Mouse (Mus musculus): ENCODE measurements around the gene Gm43738. TPM values are rescaled to one million over a fixed set of nuclear protein-coding genes. Genes with fewer than 3 reads are reported as not detected.

Gene Gm43738
- polyA plus RNA-seq, 1 experiment from 2014 or later, result not detected

DNA sequence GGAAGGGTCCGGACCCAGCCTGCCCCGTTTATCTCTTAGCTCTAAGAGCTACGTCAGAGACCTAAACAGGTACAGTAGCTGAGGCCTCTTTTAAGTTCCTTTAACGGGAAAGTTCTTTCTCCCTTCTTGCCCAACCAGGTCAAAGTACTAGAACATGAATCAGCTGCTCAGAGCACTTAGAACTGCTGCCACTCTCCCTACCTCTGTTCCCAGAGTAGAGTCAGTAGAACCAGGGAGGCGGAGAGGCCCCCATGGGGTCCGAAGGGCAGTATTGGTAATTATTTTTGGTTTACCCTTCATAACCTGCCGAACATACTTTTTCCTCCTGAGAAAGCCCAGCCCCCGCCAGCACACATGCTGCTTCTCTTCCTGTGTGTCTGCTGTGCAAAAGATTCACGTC, 23.5 kb downstream of the Gm43738 start:
- WGBS, result 96% methylated on average over 9 of the region's 9 CpGs
- no peaks in the 10 kb centered on the region for H3K27me3 ChIP-seq (ENCODE audit: control insufficient read depth, insufficient read depth, low read length)
- H3K27ac ChIP-seq, result no peak overlapping the region
- no peaks in the 10 kb centered on the region for H3K9me3 ChIP-seq (ENCODE audit: control insufficient read depth, low read length)
- H3K4me2 ChIP-seq (replicated peaks), result no peak overlapping the region
- no peak overlapping the region for H3K4me3 ChIP-seq (replicated peaks; ENCODE audit: low read length)
- no peak overlapping the region for H3K9ac ChIP-seq
- DNase-seq (ENCODE audit: low spot score) (no peak), ATAC-seq (ENCODE audit: low FRiP score) (no peak)
- H3K36me3 ChIP-seq (replicated peaks; ENCODE audit: control insufficient read depth, insufficient read depth), result peaks cover 80% of the 10 kb centered on the region
- H3K4me1 ChIP-seq (replicated peaks; ENCODE audit: control insufficient read depth, insufficient read depth, low read length), result no peaks in the 10 kb centered on the region

GRCm38 (mm10) chr3:89067265-89067664, 33.6 kb downstream of the Gm43738 start:
- H3K27me3 ChIP-seq (ENCODE audit: control insufficient read depth, insufficient read depth, low read length), result no peaks in the 10 kb centered on the region
- no peak overlapping the region for H3K4me2 ChIP-seq (replicated peaks)
- H3K9ac ChIP-seq, result no peak overlapping the region
- H3K4me3 ChIP-seq (replicated peaks; ENCODE audit: low read length), result no peak overlapping the region
- ATAC-seq (ENCODE audit: low FRiP score) (no peak), DNase-seq (ENCODE audit: low spot score) (no peak)
- no peaks in the 10 kb centered on the region for H3K9me3 ChIP-seq (ENCODE audit: control insufficient read depth, low read length)
- H3K27ac ChIP-seq, result no peak overlapping the region
- peaks cover 97% of the 10 kb centered on the region for H3K36me3 ChIP-seq (replicated peaks; ENCODE audit: control insufficient read depth, insufficient read depth)
- H3K4me1 ChIP-seq (replicated peaks; ENCODE audit: control insufficient read depth, insufficient read depth, low read length), result no peaks in the 10 kb centered on the region

- no peak overlapping the region for H3K4me2 ChIP-seq (replicated peaks)
- H3K4me3 ChIP-seq (replicated peaks; ENCODE audit: low read length), result no peak overlapping the region
- H3K4me1 ChIP-seq (replicated peaks; ENCODE audit: control insufficient read depth, insufficient read depth, low read length), result no peaks in the 10 kb centered on the region
- no peaks in the 10 kb centered on the region for H3K9me3 ChIP-seq (ENCODE audit: control insufficient read depth, low read length)
- H3K27ac ChIP-seq, result no peak overlapping the region
- H3K27me3 ChIP-seq (ENCODE audit: control insufficient read depth, insufficient read depth, low read length), result no peaks in the 10 kb centered on the region
- no peak overlapping the region for H3K9ac ChIP-seq
- ATAC-seq (ENCODE audit: low FRiP score) (no peak), DNase-seq (ENCODE audit: low spot score) (no peak)
- peaks cover 96% of the 10 kb centered on the region for H3K36me3 ChIP-seq (replicated peaks; ENCODE audit: control insufficient read depth, insufficient read depth)
- WGBS, result 34% methylated on average over 3 of the region's 3 CpGs
Measured at GRCm38 (mm10) chr3:89061696-89062095, 39.2 kb downstream of the Gm43738 start.

GRCm38 (mm10) chr3:89058783-89059182, 42.1 kb downstream of the Gm43738 start:
- Histone ChIP-seq H3K4me1 (replicated peaks; ENCODE audit: control insufficient read depth, insufficient read depth, low read length) (no peaks in the 10 kb centered on the region), H3K27ac (no peak overlapping the region), H3K9me3 (ENCODE audit: control insufficient read depth, low read length) (no peaks in the 10 kb centered on the region), H3K27me3 (ENCODE audit: control insufficient read depth, insufficient read depth, low read length) (no peaks in the 10 kb centered on the region), H3K36me3 (replicated peaks; ENCODE audit: control insufficient read depth, insufficient read depth) (peaks cover 97% of the 10 kb centered on the region), H3K4me3 (replicated peaks; ENCODE audit: low read length) (no peak overlapping the region), H3K4me2 (replicated peaks) (no peak overlapping the region), H3K9ac (no peak overlapping the region)
- ATAC-seq (ENCODE audit: low FRiP score) (no peak), DNase-seq (ENCODE audit: low spot score) (no peak)
- WGBS, result 82% methylated on average over 3 of the region's 3 CpGs

GRCm38 (mm10) chr3:89058361-89058760, 42.5 kb downstream of the Gm43738 start:
- no peak overlapping the region for H3K4me2 ChIP-seq (replicated peaks)
- no peaks in the 10 kb centered on the region for H3K4me1 ChIP-seq (replicated peaks; ENCODE audit: control insufficient read depth, insufficient read depth, low read length)
- DNase-seq (ENCODE audit: low spot score) (no peak), ATAC-seq (ENCODE audit: low FRiP score) (no peak)
- 98% methylated on average over 9 of the region's 9 CpGs for WGBS
- H3K9ac ChIP-seq, result no peak overlapping the region
- H3K36me3 ChIP-seq (replicated peaks; ENCODE audit: control insufficient read depth, insufficient read depth), result peaks cover 97% of the 10 kb centered on the region
- no peak overlapping the region for H3K27ac ChIP-seq
- no peaks in the 10 kb centered on the region for H3K27me3 ChIP-seq (ENCODE audit: control insufficient read depth, insufficient read depth, low read length)
- no peaks in the 10 kb centered on the region for H3K9me3 ChIP-seq (ENCODE audit: control insufficient read depth, low read length)
- no peak overlapping the region for H3K4me3 ChIP-seq (replicated peaks; ENCODE audit: low read length)

DNA sequence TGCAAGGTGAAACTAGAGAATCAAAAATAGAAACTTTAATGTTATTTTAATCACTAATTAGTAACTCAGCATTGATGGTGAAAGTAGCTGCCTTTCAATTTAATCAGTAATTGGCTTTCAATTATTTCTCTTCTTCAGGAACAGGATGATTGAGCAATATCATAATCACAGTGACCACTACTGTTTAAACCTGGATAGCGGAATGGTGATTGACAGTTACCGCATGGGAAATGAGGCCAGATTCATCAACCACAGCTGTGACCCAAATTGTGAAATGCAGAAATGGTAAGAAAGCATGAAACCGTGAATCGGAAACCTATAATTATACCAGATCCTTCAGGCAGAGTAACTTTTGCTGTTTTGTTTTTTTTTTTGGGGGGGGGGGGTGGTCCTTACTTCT, 57.5 kb downstream of the Gm43738 start:
- no peaks in the 10 kb centered on the region for H3K27me3 ChIP-seq (ENCODE audit: control insufficient read depth, insufficient read depth, low read length)
- no peak overlapping the region for H3K27ac ChIP-seq
- DNase-seq (ENCODE audit: low spot score), result no peak
- H3K4me2 ChIP-seq (replicated peaks), result no peak overlapping the region
- 88% methylated on average over 4 of the region's 4 CpGs for WGBS
- no peak overlapping the region for H3K9ac ChIP-seq
- H3K4me1 ChIP-seq (replicated peaks; ENCODE audit: control insufficient read depth, insufficient read depth, low read length), result no peaks in the 10 kb centered on the region
- no peak for ATAC-seq (ENCODE audit: low FRiP score)
- H3K36me3 ChIP-seq (replicated peaks; ENCODE audit: control insufficient read depth, insufficient read depth), result peaks cover 93% of the 10 kb centered on the region
- H3K9me3 ChIP-seq (ENCODE audit: control insufficient read depth, low read length), result no peaks in the 10 kb centered on the region
- H3K4me3 ChIP-seq (replicated peaks; ENCODE audit: low read length), result no peak overlapping the region

Other genes starting within 250 kb of the Gm43738 start
- 49.4 and 50.1 TPM in 2 replicates for gene Msto1, start 187.1 kb downstream of the Gm43738 start, polyA plus RNA-seq (2014; fragmentation: Nextera tagmentation; extraction: Ambion mirVana)
- 20.0 and 21.4 TPM in 2 replicates for gene Ash1l, start 150.5 kb downstream of the Gm43738 start, polyA plus RNA-seq (2014; fragmentation: Nextera tagmentation; extraction: Ambion mirVana)
- gene Dap3, start 149.9 kb downstream of the Gm43738 start, polyA plus RNA-seq (2014; fragmentation: Nextera tagmentation; extraction: Ambion mirVana), result 120 and 125 TPM in 2 replicates
- 95.7 and 117 TPM in 2 replicates for gene Rusc1, start 7.8 kb downstream of the Gm43738 start, polyA plus RNA-seq (2014; fragmentation: Nextera tagmentation; extraction: Ambion mirVana)
- gene Fdps, start 860 bp upstream of the Gm43738 start, polyA plus RNA-seq (2014; fragmentation: Nextera tagmentation; extraction: Ambion mirVana), result 416 and 468 TPM in 2 replicates
- 0.11 TPM in 1 of 2 replicates, not detected in the other for gene Pklr, start 35.0 kb upstream of the Gm43738 start, polyA plus RNA-seq (2014; fragmentation: Nextera tagmentation; extraction: Ambion mirVana)
- gene Hcn3, start 59.1 kb upstream of the Gm43738 start, polyA plus RNA-seq (2014; fragmentation: Nextera tagmentation; extraction: Ambion mirVana), result 29.9 and 36.8 TPM in 2 replicates
- 19.0 and 19.2 TPM in 2 replicates for gene Clk2, start 63.7 kb upstream of the Gm43738 start, polyA plus RNA-seq (2014; fragmentation: Nextera tagmentation; extraction: Ambion mirVana)
- 128 and 134 TPM in 2 replicates for gene Scamp3, start 76.4 kb upstream of the Gm43738 start, polyA plus RNA-seq (2014; fragmentation: Nextera tagmentation; extraction: Ambion mirVana)
- gene Fam189b, start 82.0 kb upstream of the Gm43738 start, polyA plus RNA-seq (2014; fragmentation: Nextera tagmentation; extraction: Ambion mirVana), result 32.9 and 33.3 TPM in 2 replicates
- gene Gba, start 101.8 kb upstream of the Gm43738 start, polyA plus RNA-seq (2014; fragmentation: Nextera tagmentation; extraction: Ambion mirVana), result 45.7 and 48.8 TPM in 2 replicates
- 29.0 and 31.0 TPM in 2 replicates for gene Thbs3, start 114.1 kb upstream of the Gm43738 start, polyA plus RNA-seq (2014; fragmentation: Nextera tagmentation; extraction: Ambion mirVana)
- 144 and 148 TPM in 2 replicates for gene Mtx1, start 126.0 kb upstream of the Gm43738 start, polyA plus RNA-seq (2014; fragmentation: Nextera tagmentation; extraction: Ambion mirVana)
- gene Muc1, start 128.0 kb upstream of the Gm43738 start, polyA plus RNA-seq (2014; fragmentation: Nextera tagmentation; extraction: Ambion mirVana), result 0.47 and 0.52 TPM in 2 replicates
- 209 and 224 TPM in 2 replicates for gene Krtcap2, start 144.9 kb upstream of the Gm43738 start, polyA plus RNA-seq (2014; fragmentation: Nextera tagmentation; extraction: Ambion mirVana)
- 65.8 and 66.5 TPM in 2 replicates for gene Trim46, start 145.2 kb upstream of the Gm43738 start, polyA plus RNA-seq (2014; fragmentation: Nextera tagmentation; extraction: Ambion mirVana)
- gene Dpm3, start 158.3 kb upstream of the Gm43738 start, polyA plus RNA-seq (2014; fragmentation: Nextera tagmentation; extraction: Ambion mirVana), result 80.7 and 94.4 TPM in 2 replicates
- gene Slc50a1, start 169.5 kb upstream of the Gm43738 start, polyA plus RNA-seq (2014; fragmentation: Nextera tagmentation; extraction: Ambion mirVana), result 36.0 and 38.8 TPM in 2 replicates
- gene Efna1, start 180.0 kb upstream of the Gm43738 start, polyA plus RNA-seq (2014; fragmentation: Nextera tagmentation; extraction: Ambion mirVana), result 9.4 and 10.8 TPM in 2 replicates
- gene Efna3, start 221.9 kb upstream of the Gm43738 start, polyA plus RNA-seq (2014; fragmentation: Nextera tagmentation; extraction: Ambion mirVana), result 62.5 and 70.3 TPM in 2 replicates
- 4.4 and 4.9 TPM in 2 replicates for gene Efna4, start 236.9 kb upstream of the Gm43738 start, polyA plus RNA-seq (2014; fragmentation: Nextera tagmentation; extraction: Ambion mirVana)
- gene Adam15, start 248.9 kb upstream of the Gm43738 start, polyA plus RNA-seq (2014; fragmentation: Nextera tagmentation; extraction: Ambion mirVana), result 40.8 and 44.0 TPM in 2 replicates

Data from hindbrain, embryonic 14.5 days (tissue).